11 mouse cellular contexts compared by ENCODE assay signal in the genomic region with DNA sequence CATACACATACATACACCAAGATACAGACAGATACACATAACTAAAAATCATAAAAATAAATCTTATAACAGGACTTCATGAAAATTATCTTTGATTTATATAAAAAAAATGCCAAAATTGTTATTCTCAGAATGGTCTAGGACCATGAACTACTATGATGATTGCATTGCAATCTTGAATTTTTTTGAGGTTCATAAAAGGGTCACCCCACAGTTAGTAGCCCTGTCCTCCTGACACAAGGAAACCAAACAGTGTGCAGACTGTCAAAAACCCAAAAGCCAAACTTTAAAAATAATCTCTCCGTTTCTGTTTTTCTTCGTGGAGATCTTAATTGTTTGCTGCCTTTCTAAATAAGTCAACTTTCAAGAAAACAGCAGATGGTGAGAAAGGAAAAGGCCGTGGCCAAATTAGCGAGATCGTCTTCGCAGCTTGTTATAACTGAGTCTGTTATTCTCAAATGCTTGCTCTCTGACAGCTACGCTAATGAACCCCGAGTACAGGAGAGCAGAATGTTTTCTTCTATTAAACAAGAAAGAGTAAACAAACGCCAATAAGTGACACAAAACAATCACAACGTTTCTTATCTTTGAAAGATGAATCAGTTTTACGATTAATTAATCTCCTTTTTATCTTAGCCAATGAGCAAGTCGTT.
A peak's percentile ranks its signal among the peaks of the same experiment; 100 is the strongest.
DNase-seq lines count a peak whose midpoint lies in the region; ATAC-seq lines count a peak whose summit lies in the region.
"Had no signal": no experiment of that assay in that cellular context is flagged by ENCODE, and none has a peak within 500 bp of the region (broad histone marks: within the 10 kb centered on the region; RNA-seq: fewer than 3 reads in every experiment).

No protein-coding gene starts in this region.

- H3K9me3 ChIP-seq in embryonic facial prominence, embryonic 14.5 days (ENCODE audit: control insufficient read depth, low read length): no peaks in the 10 kb centered on the region
- no peaks in the 10 kb centered on the region for H3K9me3 ChIP-seq in midbrain, embryonic 13.5 days
- H3K9me3 ChIP-seq: limb, embryonic 15.5 days had no signal

- H3K4me1 ChIP-seq in embryonic facial prominence, embryonic 14.5 days (ENCODE audit: control insufficient read depth, insufficient read depth, low read length): no peaks in the 10 kb centered on the region
- H3K4me1 ChIP-seq in midbrain, embryonic 13.5 days (replicated peaks): no peaks in the 10 kb centered on the region
- H3K4me1 ChIP-seq: limb, embryonic 15.5 days had no signal

- no peak for DNase-seq in cerebellum, adult 18-20 months
- DNase-seq in kidney, postnatal 14 days: peak; percentile 2
- DNase-seq in kidney, postnatal 10 days: no peak
- no peak for DNase-seq in embryonic facial prominence, embryonic 14.5 days (ENCODE audit: low spot score)
- DNase-seq in thymus, postnatal 0 days (ENCODE audit: low spot score): no peak
- DNase-seq in gastrocnemius, adult 8-10 months (ENCODE audit: low spot score in 2 of 2): no peak
- DNase-seq: cerebellum, adult 9-11 months; heart, adult 2 months had no signal

- no peaks in the 10 kb centered on the region for H3K36me3 ChIP-seq in embryonic facial prominence, embryonic 14.5 days (ENCODE audit: control insufficient read depth, insufficient read depth, low read length)
- no peaks in the 10 kb centered on the region for H3K36me3 ChIP-seq in midbrain, embryonic 13.5 days
- H3K36me3 ChIP-seq: limb, embryonic 15.5 days had no signal

- 0 out of 2 replicates have a peak overlapping the region, but pooled peaks have one; percentile 30 for H3K9ac ChIP-seq in embryonic facial prominence, embryonic 14.5 days (ENCODE audit: low read depth, low read length)
- peak overlapping the region; percentile 44; the same call in 1 of the 2 replicates for H3K9ac ChIP-seq in midbrain, embryonic 13.5 days (replicated peaks)
- H3K9ac ChIP-seq: limb, embryonic 15.5 days had no signal

- peak overlapping the region; percentile 39 for H3K4me2 ChIP-seq in embryonic facial prominence, embryonic 14.5 days (ENCODE audit: low read depth, low read length)
- H3K4me2 ChIP-seq in midbrain, embryonic 13.5 days (replicated peaks): peak overlapping the region; percentile 38
- H3K4me2 ChIP-seq: limb, embryonic 15.5 days had no signal

- H3K27ac ChIP-seq in embryonic facial prominence, embryonic 14.5 days (replicated peaks; ENCODE audit: low read depth, low read length): no peak overlapping the region
- no peak overlapping the region for H3K27ac ChIP-seq in midbrain, embryonic 13.5 days
- H3K27ac ChIP-seq: heart, adult 2 months; limb, embryonic 15.5 days had no signal

- 0 out of 2 replicates have a peak overlapping the region, but pooled peaks have one; percentile 8 for H3K4me3 ChIP-seq in embryonic facial prominence, embryonic 14.5 days (ENCODE audit: low read depth, low read length)
- peak overlapping the region; percentile 19 for H3K4me3 ChIP-seq in midbrain, embryonic 13.5 days (replicated peaks)
- H3K4me3 ChIP-seq: heart, adult 2 months; limb, embryonic 15.5 days had no signal

- WGBS in embryonic facial prominence, embryonic 14.5 days: 53% methylated on average over 12 of the region's 12 CpGs
- 55% methylated on average over 12 of the region's 12 CpGs for WGBS in midbrain, embryonic 13.5 days

- peak; percentile 52; the same call in 1 of the 2 replicates for ATAC-seq in cerebellum, adult (ENCODE audit: insufficient number of reproducible peaks, low FRiP score, low TSS enrichment)
- no peak for ATAC-seq in embryonic facial prominence, embryonic 14.5 days (ENCODE audit: low read depth)
- ATAC-seq in midbrain, embryonic 13.5 days: 0 out of 2 replicates have a peak, but pooled peaks have one; percentile 27

- no peaks in the 10 kb centered on the region for H3K27me3 ChIP-seq in embryonic facial prominence, embryonic 14.5 days (replicated peaks; ENCODE audit: control insufficient read depth, insufficient read depth, low read length)
- H3K27me3 ChIP-seq in midbrain, embryonic 13.5 days: no peaks in the 10 kb centered on the region
- H3K27me3 ChIP-seq: limb, embryonic 15.5 days had no signal
